Mouse (Mus musculus) brain, adult 2 months (tissue): ENCODE results near the gene Gm38394.

Experiments
- DNase-seq: peaks from one replicate; pipeline ENCODE4 v3.0.0; 2011; ENCODE audit warnings: low read depth, low spot score

The Gm38394 gene

DNA sequence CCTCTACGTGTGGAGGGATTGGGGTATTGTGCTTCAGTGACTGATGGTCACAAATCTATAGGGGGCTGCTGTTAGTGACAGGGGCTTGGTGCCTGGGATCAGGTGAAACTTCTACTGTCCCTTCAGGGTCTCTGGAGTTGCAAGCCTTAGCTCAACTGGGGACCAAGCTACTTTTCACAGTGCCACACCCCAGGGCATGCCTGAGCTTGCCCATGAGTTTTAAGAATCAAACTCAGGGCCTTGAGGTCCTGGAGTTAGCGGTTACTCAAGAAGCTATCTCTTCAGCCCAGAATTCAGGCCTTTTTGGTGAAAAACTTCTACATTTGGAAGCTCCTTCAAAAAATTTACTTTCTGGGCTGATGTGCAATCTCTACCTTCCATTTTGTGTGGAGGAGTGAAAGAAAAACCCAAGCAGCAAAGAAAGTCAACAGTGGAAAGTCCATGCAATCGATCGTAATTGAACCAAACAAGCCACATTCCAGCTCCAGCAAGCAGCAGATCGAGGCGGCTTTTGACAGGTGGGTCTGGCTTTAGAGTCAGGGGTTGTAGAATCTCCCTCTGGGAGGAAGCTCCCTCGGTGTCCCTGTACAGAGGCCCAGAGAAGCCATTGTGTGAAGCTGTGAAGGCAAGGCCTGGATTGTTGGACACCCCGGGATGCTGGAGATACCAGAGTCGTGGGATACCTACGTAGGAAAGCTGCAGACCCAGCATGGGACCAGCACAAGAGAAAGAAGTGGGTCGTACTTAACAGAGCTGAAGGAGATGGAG is 3.3 kb upstream of the Gm38394 start:
- DNase-seq, result no peak

DNA sequence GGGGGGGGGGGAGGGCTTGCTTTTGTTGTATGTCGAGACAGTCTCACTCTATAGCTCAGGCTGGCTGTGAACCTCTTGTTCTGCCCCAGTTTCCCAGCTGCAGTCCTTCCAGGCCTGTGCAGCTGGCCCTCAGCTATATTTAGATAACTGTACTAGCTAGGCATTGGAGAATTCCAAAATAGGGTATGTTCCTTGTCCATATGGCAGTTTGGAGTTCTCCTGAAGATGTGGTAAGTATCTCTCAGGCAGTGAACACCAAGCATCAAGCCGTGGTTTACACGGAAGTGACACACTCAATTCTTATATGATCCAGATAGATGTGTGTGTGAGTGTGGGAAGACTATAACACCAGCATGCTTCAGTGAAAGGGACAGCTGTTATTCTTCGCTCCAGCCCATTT is 2.3 kb upstream of the Gm38394 start:
- peak; percentile 85 for DNase-seq

DNA sequence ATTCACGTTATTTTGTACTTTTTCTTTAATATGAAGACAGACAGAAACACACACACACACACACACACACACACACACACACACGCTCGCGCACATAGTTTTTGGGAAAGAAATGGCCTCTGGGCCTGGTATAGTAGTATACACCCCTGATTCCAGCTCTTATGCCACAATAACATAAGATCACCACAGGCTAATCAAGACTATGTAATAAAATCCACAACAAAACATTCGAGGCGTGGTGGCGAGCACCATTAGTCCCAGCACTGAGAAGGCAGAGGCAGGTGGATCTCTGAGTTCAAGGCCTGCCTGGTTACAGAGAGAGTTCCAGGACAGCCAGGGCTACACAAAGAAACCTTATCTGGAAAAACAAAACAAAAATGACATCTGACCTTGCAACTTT is 1.8 kb upstream of the Gm38394 start:
- DNase-seq, result no peak

DNA sequence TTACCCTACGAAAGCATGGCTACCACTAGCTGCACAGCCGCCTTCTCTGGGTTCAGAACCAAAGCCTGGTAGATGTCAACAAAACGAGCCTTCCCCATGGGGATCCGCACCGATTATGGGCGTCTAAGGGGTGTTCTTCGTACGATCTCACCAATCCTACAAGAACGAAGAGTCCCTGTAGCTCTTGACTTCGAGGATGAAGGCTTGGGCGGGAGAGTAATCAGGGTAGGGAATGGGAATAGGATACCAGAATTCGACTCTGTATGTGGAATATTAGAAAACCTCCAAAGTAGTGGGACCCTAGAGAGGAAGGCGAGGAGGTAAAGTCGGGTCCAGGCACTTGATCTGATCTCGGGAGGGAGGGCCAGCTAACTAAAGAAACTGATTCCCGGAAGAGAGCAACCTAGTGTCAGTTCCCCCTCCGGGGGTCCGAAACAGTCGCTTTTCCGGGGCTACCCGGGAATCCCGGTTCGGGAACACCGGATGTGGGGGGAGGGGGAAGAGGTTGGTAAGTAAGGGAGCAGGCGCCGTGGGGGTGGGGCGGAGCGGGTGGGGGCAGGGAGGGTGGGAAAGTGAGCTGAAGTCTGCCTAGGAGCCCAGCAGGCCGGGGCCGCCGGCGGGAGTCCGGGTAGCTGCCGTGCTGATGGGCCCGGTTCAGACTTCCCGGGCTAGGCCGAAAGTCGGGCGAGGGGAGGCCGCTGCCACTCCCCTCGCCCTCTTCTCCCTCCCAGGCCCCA is 484 bp downstream of the Gm38394 start, which contains the start of gene Zbed6:
Gene Zbed6 (minus strand): TSS at position 420 of the 737 bp plus-strand sequence.
- peak; percentile 68 for DNase-seq

DNA sequence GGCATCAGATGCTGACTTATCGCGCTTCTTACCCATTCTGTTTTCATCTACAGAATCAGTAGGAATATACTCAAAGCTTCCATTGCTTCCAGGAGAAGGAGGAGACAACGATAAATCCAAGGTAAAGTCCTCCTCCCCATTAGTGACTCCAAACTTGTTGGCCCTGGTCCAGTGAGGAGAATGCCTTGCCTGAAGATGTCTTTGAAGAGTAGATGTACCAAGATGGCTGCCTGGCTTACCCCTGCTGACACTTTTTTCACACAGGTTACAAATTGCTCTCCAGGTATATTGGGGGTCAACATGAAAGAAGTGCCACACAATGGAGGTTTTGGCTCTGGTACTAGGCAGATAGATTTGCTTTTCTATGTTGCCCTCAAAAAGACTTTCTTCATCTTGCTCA is 2.2 kb downstream of the Gm38394 start:
- no peak for DNase-seq

DNA sequence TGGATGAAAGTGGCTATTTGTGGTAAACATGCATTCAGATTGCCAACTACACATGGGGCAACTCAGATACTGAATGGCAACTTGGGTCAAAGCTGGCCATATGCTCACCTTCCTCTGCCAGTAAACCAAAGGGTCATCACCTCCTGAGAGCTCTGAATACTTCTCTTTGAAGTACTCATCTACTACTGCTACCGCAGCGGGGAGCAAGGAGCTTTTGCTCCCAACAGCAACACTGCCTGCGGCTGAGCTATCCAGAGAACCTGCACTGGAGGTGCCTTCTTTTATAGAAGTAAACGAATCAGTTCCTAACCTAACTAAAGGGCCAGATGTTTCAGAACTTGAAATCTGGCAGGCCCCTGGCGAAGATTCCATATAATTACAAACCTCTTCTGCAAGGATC is 4.3 kb downstream of the Gm38394 start:
- DNase-seq, result peak; percentile 46

DNA sequence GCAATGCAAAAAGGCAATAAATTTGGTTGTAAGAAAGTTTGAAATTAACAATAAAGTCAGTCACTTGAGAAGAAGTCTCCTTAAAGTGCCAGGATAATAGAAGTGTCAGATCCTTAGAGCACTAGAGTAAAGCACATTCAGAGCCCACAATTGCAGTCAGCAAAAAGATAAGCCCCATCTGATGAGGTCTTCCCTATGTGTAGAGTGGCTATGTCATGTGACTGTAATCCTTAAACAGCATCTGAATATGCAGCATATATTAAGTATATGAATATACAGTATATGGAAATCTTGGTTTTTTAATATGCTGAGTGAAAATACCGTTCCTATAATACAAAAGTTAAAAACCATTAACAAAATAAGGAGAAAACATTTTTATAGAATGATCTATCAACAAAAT is 8.1 kb downstream of the Gm38394 start:
- DNase-seq, result no peak

DNA sequence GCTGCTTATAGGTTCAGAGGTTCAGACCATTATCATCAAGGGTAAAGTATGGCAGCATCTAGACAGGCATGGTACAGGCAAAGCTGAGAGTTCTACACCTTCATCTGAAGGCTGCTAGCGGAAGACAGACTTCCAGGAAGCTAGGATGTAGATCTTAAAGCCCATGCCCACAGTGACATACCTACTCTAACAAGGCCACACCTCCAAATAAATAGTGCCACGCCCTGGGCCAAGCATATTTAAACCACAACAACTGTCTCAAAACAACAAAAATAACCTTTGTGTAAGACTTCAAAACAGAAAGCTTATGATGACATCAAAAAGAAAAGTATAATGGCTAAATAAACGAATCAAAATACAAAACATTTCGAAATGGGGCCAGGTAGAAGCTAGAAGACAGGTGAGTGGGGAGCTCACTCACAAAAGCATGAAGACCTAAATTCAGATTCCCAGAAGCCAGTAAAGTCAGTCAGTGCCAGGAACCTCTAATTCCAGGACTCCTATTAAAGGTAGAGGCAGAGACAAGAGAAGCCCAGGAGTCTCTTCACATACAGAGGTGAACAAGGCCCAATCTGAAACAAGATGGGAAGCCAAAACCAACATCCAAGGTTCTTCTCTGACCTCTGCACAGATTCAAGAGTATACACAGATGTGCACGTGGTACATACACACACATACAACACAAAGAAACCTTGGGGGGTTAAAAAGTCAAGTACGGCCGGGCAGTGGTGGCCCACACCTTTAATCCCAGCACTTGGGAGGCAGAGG is 10.6 kb downstream of the Gm38394 start:
- no peak for DNase-seq

DNA sequence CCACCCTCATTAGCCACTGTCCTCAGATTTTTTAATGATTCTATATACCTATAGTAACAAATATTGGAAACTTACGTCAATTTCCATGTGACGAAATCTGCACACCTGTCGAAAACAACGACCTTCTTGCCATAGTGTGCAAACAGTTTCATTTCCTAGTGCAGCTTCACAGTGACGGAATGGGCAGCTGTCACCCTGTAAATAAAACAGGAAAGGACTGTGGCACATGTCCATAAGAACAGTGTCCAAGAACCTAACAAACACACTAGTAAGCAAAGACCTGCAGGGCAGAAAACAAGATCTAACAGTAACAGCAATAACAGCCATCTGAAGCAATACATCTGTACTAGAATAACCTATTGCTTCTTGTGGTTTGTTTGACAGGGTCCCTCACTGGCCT is 15.5 kb downstream of the Gm38394 start:
- no peak for DNase-seq

DNA sequence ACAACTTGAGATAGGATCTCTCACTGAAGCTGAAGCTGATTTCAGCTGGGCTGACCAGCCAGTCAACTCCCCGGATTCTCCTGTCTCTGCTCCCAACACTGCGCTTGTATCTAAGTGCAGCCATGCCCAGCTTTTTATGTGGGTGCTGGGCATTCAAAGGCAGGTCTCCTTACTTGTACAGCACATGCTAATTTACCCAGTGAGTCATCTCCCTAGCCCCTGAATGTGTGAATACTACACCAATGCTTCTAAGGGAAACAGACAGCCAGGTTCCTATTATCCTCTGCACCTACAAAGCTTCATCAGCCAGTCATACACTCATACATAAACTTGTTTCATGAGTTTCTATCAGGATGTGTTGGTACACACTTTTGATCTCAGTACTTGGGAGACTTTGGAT is 20.0 kb downstream of the Gm38394 start:
- peak; percentile 52 for DNase-seq

DNA sequence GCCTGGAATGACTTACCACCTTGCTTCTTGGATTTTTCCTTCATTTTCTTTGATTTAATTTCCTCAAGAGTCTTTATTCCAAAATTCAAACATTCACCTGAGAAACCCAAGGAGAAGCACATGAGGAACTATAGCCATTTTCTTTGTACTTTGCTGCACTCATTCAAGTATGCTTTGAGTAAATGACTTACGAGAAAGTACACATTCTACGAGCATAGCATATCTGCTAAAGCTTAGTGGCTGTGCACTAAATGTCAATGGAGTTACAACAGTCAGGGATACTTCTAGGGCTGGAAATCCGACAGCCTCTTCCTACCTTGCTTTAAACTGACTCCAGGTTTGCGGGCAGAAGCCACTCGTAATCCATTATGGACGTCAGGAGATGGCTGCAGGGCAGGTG is 22.6 kb downstream of the Gm38394 start:
- no peak for DNase-seq

DNA sequence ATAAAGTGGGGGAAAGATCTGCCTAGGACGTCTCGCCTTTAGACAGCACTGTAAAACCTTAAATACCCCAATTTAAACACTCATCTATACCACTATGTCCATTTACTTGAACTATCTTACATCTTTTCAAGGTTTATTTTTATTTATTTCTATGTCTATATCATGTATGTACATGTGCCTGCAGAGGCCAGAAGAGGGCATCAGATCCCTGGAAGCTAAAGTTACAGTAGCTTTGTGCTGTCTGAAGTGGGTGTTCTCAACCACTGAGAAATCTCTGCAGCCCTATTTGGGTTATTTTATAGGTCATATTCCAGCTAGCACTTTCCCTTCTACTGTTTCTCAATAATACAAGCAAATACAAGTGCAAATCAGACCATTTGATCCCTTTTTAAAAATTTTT is 28.9 kb downstream of the Gm38394 start:
- peak; percentile 29 for DNase-seq

DNA sequence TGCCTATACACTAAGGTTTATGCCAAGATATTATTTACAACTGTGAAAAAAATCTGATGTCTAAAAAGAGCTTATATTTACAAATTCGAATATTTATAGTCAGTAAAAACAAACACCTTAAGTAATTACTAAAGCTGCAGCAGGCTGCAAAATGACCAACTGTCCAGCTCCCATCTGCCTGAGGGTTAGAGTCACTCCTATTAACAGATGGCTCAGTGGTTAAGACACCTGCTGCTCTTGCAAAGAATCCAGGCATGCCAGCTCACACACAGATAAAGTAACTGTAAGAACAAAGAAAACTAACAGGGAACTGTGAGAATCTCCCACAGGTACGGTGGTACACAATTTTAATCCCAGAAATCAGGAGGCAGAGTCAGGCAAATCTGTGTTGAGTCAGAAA is 36.1 kb downstream of the Gm38394 start:
- peak; percentile 76 for DNase-seq

DNA sequence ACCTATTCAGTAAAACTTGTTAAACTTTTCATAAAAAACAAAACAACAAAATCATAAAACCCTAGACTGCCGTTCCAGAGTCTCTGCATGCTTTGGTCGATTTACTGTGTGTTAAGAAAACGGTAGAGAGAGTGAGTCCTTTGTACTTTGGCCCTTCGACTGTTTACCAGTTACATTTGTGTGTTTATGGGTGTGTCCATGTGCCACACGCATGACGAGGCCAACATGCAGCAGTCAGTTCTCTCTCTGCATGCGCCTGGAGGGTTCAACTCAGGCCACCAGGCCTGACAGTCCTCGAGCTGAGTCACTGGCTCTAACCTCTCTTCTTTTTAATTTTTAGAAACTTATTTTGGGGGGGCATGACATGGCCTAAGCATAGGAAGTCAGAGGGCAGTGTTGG is 42.8 kb downstream of the Gm38394 start:
- DNase-seq, result no peak

DNA sequence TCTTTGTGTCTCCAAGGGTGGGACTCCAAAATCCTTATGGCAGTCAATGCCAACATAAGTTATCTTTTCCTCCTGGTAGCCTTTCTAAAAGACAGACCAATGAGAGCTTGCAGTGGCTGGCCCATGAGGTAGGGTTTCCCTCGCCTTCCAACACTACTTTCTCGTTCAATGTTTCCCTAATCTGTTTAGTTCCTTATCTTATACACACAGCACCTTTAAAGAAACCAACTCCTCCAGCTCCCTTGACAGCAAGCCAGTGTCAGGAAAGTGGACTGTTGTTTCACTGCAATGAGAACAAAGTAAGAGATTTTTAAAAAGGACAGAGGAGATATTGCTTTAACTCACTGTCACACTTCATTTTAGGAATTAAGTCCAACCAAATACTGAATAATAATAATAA is 43.2 kb downstream of the Gm38394 start:
- DNase-seq, result no peak

DNA sequence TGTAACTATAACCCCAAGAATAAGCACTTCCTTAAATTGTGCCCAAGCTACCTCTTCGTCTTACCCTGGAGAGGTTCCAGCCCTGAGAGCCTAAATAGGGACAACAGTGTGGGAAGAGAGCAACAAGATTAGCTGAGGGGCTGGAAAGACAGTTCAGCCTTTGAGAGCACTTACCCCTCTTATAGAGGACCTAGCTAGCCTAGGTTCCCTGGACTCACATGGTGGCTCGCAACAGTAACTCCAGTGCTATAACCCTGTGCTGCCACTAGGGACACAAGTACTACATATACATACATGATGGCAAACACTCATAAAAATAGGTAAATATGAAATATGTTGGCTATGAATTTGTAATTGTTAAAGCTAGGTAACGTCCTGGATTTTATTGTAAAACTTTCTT is 47.3 kb downstream of the Gm38394 start:
- peak; percentile 6 for DNase-seq

DNA sequence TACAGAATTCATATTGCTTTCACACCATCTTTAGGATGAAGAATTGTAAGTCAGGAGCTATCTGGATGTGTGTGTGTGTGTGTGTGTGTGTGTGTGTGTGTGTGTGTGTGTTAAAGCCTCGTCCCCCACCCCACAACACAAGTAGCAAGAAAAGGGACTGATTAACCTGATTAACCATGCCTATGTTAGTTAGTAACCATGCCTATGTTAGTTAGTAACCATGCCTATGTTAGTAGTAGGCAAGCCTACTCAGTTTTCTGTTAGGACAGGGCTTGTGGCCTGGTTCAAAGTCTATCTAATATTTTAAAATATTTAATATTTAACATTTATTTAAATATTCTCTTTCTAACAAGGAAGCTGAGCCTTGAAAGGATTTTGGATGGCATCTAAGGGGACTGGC is 49.7 kb downstream of the Gm38394 start:
- no peak for DNase-seq

DNA sequence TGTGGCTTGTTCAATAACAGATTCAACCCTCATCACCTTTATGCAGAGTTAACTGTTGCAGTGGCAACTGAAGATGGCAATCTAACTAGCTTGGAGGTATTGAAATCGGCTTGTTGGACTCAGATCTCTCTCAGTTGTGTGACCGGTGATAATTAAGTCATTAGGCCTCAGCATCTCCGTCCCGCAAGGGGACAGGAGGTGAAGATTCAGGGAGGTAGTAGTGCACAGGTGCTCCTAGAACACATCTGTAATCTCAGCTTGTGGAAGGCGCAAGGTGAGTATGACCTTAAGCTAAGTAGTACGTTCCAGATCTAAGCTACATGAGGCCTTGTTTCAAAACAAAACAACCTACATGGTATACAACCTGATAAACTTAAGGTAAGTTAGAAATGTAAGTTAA is 50.5 kb downstream of the Gm38394 start:
- DNase-seq, result no peak

DNA sequence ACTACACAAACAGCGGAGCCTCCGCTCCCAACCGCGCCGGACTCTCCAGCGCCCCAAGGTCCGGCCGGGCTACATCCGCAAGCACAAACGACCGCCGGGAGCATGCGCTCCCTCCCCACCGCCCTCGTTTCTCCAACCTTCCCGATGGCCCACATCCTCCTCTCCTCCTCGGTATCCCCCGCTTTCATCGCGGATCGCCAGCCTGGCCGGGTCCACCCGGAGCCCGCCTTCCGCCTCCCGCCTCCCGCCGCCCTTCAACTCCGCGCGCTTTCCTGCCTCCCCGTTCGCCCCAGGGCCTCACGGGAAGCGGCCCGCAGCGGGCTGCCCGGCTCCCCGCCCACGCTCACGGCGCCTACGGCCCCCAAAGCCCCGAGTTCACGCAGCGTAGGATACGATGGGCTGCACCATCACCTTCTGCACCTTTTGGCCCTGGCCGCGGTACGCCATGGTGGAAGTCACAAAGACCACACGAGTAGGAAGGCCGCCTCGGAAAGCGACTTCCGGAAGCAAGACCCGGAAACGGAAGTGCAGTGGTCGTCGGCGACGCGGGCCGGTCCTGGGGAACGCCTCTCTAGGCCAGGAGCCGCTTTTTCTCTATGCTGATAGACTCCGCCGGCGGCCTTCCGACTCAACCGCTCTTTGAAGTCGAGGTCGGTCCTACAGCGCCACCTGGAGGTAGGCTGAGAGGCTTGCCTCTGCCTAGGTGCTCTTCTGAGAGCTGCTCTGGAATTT is 51.2 kb downstream of the Gm38394 start, which contains the start of gene Snrpe:
Gene Snrpe (minus strand): TSS at position 521 of the 732 bp plus-strand sequence.
- DNase-seq, result peak; percentile 99

DNA sequence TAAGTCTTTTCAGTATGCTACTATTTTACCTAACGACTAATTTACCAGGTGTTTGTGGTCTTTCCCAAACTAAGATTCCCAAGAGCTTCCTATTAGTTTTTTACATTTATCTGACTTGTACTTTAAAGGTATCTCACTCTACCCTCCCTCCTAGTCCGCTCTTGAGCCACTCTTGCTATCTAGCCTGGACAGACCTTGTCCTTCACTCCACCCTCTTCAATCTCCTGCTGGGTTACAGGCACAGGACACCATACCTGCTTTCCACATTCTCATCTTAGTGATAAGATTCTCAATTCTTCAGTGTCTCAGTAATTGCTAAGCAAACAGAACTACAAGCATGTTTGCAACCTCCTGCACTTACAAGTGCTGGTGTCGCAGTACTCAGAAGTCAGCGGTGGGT is 57.9 kb downstream of the Gm38394 start:
- DNase-seq, result no peak

DNA sequence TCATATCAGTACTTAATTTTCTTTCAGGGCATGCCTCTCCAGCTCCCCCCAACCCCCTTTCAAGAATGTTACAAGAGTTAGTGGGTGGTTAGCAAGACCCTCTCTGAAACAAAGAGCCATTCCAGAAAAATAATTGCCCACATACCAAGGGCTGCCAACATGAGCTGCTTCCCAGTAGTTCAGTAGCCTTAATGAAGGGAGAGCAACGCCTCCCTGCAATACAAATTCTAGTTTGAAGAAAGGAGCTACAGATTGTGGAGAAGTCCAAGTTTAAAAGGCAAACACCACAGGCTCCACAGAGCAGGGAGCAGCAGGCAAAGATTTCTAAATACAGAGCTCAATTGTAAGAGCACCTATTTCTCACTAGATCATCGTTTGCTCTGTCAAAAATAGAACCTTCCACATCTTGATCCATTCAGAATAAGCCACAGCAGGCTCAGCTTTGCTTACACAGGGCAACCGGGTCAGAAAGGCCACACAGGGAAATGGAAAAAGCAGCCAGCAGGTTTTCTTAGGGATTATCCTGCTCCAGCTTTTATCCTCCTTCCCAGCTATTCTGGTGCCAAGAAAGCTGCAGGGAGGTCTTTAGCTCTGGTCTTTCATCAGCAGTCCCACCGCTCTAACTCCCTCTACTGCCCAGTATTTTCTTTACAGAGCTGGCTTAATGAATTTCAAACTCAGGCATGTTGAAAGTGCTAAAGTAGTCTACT is 64.7 kb downstream of the Gm38394 start:
- DNase-seq, result peak; percentile 42
